Mouse (Mus musculus) thymus, postnatal 0 days (tissue): ENCODE data around the gene Dcpp1. TPM values are rescaled to one million over a fixed set of nuclear protein-coding genes. Genes with fewer than 3 reads are reported as not detected.
"Not testable (repeated sequence)": the region's sequence is repeated elsewhere in the genome, so short reads cannot be mapped to it uniquely, and the experiment has no call there.

Source experiments
- DNase-seq: peaks from one replicate; pipeline ENCODE4 v3.0.0-alpha.2; 2015; ENCODE audit warnings: low spot score
- polyA plus RNA-seq: library from polyadenylated mRNA; unstranded; fragments of >200 nt; fragmentation: Nextera tagmentation; extraction: Ambion mirVana; gene quantifications from 2 replicates; pipeline ENCODE4 v1.2.1, GENCODE M21; 2015

Gene Dcpp1
- polyA plus RNA-seq: 3.0 TPM in 2 replicates

DNA sequence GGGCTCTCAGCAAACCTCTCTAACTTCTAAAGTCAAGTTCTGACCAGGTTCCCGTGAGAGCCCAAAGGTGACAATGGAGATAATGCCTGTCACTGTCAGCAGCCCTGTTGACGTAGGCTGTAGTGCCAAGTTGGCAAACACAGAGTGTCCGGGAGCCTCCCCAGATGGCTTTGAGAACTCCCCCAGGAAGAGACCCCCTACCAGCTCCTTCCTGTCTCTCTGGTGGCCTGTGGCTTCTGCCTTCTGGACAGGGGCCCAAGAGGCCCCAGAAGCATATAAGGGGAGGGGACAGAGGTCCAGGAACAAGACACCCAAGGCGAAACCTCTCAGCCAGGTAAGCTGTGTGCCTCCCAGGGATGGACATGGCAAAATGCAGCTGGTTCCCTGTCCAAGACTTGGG is at the start of gene Dcpp1, which contains the start of gene Dcpp2:
Gene Dcpp1 (plus strand): TSS at position 301 of the 400 bp plus-strand sequence.
Gene Dcpp2 (plus strand): TSS at position 305 of the 400 bp plus-strand sequence.
- DNase-seq: not testable (repeated sequence)

DNA sequence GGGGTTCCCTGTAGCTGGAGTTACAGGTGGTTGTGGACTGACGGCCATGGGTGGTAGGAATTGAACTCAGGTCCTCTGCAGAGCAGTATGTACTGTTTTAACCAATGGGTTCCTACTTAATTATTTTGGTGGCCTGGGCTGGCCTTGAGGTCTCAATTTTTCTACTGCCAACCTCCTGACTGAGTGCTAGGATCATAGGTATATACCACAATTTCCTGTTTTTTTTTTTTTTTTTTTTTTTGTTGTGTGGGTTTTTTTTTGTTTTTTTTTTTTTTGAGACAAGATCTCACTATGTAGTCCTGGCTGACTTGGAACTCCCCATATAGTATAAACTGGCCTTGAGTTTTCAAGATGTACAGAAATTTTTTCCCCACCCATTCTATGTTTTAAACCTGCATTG is 49.5 kb upstream of the Dcpp1 start:
- DNase-seq: no peak

DNA sequence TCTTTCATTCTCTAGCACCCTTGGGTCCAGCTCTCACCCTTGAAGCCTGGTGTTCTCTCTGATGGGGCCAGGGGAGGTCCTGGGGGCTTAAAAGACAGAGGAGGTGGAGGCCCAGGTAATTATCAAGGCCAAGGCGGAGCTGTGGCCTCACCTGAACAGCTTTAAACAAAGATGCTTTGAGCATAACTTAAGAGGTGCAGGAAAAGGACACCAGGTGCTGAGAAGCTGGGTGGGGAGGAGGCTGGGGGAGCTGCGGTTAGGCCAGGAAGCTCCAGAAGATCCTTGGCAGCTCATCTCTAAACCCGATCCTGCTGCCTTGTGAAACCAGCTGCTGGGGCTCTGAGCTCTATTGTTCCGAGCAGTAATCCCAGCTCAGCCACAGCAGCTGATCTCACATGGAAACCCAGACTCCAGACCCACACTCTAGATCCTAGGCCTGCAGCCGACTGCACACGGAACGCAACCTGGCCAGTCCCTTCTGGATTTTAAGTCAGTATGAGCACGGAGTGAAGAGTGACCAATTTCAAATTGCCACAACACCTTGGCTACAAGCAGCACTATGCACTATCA is 44.6 kb upstream of the Dcpp1 start, which contains the start of gene Prss33:
Gene Prss33 (minus strand): TSS at position 51 of the 570 bp plus-strand sequence.
- DNase-seq: no peak

DNA sequence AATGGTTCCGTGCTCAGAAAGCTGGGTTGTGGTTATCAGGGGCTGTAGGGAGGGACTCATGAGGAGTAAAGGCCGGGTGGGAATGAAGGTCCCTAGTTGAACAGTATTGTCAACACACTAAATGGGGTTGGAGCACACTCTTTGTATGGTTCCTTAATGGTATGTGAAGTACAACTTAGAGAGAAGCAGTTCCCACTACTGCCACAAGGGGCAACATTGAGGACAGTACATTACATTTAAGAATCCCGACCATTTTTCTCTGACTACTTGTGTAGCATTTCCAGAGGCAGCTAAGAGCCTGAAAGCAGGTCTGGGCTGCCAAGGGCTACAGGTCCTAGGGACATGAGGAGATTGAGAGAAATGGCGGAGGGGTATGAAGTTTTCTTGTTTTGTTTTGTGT is 39.5 kb upstream of the Dcpp1 start:
- peak; percentile 77 for DNase-seq

DNA sequence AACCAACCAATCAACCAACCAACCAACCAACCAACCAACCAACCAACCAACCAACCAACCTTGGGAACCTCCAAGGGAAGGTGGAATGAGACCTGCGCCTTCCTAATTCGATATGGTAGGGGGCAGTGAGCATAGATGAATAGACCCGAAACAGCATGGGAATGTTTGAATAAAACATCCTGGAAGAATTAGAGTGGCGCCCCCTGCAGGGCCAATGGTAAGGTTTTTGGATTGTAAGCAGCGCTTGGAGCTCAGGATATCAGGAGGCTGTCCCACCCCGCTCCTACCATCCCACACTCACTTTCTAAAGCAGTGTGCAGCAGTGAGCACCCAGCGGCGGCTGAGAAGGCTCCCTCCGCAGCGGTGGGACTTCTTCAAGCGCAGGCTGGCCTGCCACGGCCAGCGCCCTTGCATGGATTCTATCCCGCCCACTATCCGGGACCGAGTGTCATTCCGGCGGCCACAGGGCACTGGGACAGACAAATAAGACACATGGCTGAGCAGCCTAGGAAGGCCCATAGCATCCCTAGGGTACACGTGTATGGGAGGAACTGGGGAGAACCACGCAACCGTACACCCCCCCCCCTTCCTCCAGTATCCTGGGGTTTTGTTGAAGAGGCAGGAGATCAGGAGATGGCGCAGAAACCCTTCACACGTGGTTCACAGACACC is 37.4 kb upstream of the Dcpp1 start:
- no peak for DNase-seq

DNA sequence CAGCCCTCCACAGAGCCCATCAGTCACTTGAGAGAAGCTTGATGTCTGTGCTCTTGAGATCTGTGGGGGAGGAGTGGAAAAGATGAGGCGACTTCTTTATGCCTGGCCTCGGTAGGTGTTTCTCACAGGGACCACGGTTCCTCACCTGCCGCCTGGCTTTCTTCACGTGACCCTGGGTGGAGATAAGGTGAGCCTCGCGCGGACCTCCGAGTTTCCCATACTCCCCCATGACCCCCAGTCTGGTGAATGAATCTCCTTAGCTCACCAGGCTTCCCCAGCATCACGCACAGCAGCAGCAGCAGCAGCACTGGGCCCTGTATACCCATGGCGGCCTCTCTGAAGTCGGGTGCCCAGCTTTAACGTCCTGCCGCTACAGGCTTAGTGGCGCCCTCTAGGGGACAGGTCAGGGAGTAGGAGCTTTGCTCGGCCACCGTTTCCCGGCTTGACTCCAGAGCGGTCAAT is 36.8 kb upstream of the Dcpp1 start, which contains the start of the genes Prss32 and Prss41:
Gene Prss32 (plus strand): TSS at position 44 of the 462 bp plus-strand sequence.
Gene Prss41 (minus strand): TSS at position 361 of the 462 bp plus-strand sequence.
- peak; percentile 62 for DNase-seq

DNA sequence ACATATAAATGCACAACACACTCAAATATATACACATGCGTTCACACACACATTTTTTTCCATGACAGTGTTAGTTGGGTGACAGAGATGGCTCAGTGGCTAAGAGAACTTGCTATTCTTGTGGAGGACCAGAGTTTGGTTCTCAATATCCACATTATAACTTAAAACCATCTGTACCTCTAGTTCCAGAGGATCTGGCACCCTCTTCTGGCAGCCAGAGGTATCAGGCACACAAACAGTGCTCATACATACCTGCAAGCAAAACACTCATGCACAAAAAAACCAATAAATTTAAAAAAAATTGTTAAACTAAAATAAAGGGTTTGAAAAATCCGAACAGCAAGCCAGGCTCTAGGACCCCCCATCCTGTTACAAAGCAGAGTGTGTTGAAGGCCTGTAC is 30.6 kb upstream of the Dcpp1 start:
- DNase-seq: no peak

DNA sequence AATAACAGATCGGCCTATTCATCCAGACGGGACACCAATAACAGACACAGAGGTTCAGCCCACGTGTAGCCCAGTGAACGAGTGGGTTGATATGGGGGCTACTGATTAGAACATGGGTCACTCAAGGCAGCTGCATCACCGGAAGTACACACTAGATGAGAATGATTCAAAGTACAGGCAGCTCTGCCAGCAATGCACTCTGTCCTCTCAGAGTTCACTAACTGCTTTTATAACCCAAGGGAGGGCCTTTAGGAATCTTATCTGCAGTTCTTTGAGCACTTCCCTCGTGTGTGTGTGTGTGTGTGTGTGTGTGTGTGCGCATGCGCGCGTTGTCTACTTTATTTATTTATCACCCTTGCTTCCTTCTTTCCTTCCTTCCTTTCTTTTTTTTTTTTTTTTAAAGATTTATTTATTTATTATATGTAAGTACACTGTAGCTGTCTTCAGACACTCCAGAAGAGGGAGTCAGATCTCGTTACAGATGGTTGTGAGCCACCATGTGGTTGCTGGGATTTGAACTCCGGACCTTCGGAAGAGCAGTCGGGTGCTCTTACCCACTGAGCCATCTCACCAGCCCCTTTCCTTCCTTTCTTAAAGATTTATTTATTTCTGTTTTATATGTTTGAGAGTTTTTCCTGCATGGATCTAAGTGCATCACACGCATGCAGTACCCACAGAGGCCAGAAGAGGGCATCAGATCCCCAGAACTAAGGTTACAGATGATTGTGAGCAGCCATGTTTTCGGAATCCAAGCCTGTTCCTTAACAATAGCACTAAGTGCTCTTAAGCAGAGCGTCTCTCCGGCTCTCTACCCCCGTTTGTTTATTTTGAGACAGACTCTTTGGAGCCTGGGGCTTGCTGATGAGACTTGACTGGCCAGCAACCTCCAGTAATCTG is 29.6 kb upstream of the Dcpp1 start:
- DNase-seq: peak; percentile 65

DNA sequence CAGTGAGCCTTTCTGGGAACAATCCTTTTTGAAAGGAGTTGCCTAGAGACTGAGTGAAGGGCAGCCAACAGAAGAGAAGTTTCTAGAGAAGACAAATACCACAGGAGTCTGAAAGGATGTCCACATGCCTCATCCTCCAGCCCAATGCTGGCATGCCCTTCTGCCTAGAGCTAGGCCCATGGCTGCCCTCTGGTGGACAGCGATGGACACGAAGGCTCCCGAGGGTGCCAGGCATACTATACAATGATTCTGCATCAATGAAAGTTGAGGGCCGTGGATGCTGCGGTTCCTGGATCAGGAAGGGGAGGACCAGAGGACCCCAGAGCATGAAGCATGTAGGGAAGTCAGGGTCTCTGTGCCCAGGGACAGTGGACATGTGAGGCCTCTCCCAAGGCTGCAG is 27.4 kb upstream of the Dcpp1 start:
- DNase-seq: peak; percentile 61

DNA sequence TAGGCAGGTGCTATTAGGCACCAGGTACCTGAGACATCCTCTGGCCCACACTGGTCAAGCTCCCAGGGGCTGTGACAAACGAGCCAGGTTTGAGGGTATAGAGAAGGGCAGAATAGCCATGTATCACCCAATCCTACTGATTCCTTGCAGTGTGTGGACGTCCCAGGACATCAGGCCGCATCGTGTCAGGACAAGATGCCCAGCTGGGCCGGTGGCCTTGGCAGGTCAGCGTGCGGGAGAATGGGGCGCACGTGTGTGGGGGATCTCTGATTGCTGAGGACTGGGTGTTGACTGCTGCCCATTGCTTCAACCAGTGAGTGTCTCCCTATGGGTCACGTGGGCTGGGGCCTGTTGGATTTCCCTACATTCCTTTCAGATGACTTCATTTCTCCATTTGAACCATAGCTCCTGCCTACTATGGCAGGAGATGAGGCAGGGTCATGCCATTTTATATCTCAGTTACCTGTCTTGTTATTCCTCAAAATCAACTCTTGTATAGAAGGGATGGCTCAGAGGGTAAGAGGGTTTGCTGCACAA is 26.4 kb upstream of the Dcpp1 start:
- DNase-seq: no peak

DNA sequence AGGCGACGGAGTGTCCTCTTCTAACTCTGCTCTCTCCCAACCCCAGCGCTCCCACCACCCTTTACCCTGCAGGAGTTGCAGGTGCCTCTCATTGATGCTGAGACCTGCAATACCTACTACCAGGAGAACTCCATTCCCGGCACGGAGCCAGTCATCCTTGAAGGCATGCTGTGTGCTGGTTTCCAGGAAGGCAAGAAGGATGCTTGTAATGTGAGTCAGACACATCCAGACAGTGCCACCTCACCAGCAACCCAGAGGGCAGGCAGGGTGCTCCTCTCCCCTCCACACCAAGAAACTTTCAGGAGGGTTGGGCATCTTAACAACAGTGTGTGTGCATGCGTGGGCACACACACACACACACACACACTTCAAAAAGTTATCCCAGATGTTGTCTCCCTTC is 23.5 kb upstream of the Dcpp1 start:
- DNase-seq: no peak

DNA sequence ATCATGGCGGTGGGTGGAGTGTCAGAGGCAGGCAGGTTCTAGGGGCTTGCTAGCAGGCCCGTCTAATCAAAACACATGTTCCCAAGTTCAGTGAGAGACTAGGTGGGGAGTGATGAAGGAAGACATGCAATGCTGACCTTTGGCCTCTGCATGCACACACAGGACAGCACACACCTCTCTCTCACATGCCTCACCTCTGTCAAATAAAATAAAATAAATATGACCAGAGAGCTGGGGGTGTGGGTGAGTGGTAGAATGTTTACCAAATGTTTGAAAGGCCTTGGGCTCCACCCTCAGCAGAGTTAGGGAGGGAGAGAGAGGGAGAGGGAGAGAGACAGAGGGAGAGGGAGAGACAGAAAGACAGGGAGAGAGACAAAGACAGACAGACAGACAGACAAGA is 22.8 kb upstream of the Dcpp1 start:
- no peak for DNase-seq

DNA sequence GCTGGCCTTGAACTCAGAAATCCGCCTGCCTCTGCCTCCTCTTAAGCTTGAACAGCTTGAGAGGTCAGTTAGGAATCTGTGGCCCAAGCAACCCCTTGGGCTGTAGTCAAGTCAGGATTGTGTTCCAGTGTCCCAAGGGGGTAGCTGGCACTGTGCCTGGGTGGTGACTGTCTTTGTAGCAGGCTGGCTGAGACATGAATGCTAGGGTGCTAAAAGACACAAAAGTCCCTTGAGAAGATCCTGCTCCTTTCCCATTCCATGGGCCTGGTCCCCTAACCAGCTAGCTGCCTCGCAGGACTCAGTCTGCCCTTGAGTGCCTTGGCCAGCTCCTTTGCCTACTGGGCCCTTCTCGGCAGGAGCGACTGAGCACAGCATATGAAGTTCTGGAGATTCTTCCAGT is 17.8 kb upstream of the Dcpp1 start:
- DNase-seq: no peak

DNA sequence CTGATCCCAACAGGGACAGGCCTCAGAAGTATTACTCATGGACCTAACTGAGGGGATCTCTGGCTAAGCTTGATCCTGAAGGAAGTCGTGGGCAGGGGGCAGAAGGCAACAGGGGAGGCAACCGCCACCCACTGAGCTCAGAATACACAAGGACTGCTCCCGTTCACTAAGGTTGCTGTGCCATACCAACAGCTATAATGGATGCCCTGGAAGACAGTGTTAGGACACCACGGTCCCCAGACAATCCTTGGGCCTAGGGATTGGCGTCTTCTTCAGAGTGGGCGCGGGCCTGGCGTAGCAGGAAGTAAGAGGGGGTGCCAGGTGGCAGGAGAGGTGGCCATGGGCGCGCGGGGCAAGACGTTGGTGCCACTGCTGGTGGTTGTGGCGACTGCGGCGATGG is 12.9 kb upstream of the Dcpp1 start, which contains the start of gene Prss21:
Gene Prss21 (plus strand): TSS at position 301 of the 400 bp plus-strand sequence.
- no peak for DNase-seq

DNA sequence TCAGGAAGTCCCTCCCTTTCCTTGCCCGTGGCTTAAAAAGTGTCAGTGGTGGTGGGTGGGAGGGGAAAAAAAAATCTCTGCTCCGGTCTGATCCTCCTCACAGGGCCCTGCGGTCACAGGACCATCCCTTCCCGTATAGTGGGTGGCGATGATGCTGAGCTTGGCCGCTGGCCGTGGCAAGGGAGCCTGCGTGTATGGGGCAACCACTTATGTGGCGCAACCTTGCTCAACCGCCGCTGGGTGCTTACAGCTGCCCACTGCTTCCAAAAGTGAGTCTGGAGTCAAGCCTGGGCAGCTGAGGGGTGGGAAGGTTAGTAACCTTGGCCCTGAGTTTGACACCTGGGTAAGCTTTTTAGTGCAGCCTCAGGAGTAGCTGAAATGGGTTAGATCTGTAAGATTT is 12.2 kb upstream of the Dcpp1 start:
- DNase-seq: no peak

DNA sequence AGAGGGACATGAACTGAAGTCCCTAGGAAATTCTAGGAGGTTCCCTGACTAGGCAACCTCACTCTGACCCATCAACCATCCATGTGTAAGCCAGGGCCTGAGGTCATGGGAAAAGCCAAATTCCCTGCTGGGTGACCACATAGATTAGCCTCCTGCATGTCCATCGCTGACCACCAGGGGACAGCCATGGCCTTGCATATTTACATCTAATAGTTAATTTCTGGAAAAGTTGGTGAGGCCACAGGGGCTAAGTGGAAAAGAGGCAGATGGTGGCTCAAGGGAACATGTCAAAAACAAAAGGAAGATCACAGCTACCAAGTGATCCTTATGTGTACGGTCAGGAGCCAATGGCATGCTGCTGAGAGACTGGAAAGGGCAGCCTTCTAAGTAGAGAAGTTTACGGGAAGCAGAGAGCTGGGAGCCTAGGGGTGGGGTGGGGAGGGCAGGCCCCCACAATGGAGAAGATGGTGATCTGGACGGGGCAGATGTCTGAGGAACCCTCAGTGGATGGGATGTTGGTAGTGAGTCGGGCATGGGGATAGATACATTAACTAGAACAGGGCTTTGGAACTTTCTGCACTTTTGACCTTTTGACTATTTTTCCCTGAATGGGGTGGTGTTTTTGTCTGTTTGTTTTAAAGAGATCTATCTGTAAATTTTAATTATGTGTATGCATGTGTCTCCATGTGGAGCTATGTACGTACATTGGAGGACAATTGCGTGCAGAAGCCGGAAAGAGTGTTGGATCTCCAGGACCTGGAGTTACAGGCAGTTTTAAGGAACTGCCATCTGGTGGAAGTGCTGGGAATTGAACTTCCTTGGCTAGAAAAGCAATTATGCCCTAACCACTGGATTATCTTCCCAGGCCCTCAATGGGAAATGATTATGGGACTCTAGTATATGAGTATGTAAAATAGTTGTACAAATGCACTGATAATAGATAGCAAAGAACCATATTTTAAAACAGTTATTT is 6.5 kb upstream of the Dcpp1 start:
- no peak for DNase-seq

DNA sequence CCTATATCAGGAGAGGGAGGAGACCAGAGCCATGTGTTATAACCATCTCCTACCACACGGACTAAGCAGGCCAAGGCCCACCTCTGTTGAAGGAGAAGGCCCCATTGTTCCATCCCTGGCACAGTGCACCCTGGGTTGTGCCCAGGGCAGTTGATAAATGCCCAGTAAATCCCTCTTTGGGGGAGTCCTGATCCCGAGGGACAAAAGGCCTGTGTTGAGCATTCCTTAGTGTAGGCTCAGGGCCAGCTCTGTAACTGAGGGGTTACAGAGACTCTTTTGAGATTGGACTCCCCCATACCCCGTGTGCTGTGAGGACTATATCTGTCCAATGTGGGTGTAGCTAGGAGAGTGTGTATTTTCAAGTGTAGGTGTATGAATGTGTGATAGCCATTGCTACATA is 3.9 kb upstream of the Dcpp1 start:
- no peak for DNase-seq

DNA sequence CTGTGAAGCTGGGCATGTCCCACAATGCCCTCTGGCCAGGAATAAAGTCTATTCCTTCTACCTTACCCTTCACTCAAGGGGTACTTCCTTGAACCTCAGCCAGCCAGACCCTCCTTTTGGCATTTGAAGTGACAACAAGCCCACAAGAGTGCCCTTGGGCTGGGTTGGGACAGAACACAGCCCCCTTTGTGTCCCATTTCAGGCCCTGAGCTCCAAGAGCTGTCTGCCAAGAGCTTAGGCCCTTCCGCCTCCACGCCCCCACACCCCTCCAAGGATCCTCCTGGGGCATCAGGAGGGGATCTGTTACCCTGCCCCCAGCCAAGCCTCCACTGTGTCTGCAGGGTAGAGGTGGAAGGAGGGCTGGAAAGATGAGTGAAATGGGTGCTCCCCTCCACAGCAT is 3.5 kb upstream of the Dcpp1 start:
- DNase-seq: no peak

DNA sequence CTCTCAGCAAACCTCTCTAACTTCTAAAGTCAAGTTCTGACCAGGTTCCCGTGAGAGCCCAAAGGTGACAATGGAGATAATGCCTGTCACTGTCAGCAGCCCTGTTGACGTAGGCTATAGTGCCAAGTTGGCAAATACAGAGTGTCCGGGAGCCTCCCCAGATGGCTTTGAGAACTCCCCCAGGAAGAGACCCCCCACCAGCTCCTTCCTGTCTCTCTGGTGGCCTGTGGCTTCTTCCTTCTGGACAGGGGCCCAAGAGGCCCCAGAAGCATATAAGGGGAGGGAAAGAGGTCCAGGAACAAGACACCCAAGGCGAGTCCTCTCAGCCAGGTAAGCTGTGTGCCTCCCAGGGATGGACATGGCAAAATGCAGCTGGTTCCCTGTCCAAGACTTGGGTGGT is 36.5 kb downstream of the Dcpp1 start, which contains the start of gene Dcpp3:
Gene Dcpp3 (plus strand): TSS at position 301 of the 400 bp plus-strand sequence.
- not testable (repeated sequence) for DNase-seq

DNA sequence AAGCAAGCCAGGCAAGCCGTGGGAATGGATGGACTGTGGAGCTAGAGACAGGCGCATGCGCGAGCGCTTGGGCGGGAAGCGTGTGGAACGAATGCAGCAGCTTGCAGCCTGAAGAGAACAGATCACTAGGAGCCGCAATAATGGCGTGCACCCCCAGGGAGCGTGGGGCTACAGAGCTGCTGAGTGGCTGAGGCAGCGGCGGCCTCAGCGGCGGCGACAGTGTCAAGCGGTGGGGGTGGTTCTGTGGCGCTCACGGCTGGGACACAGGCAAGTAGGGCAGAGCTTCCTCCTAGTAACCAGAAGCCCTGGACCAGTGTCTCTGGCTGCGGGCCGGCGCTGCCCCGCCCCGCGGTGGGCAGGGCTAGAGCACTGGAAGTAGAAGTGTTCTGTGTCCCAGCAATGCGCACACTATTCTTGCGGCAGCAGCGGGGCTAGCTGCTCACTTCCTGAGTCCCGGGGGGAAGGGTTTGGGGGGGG is 43.9 kb downstream of the Dcpp1 start:
- DNase-seq: peak; percentile 83
